13 mouse cellular contexts compared by ENCODE assay signal in genomic region chr2:93284625-93285024, GRCm38 (mm10). TPM values are rescaled to one million over a fixed set of nuclear protein-coding genes. Genes with fewer than 3 reads are reported as not detected.
DNase-seq lines count a peak whose midpoint lies in the region; ATAC-seq lines count a peak whose summit lies in the region.
"Had no signal": no experiment of that assay in that cellular context is flagged by ENCODE, and none has a peak within 500 bp of the region (broad histone marks: within the 10 kb centered on the region; RNA-seq: fewer than 3 reads in every experiment).

No protein-coding gene starts in this region.

- no peak for ATAC-seq in forebrain, embryonic 12.5 days (ENCODE audit: low FRiP score)
- ATAC-seq in forebrain, embryonic 16.5 days = no peak
- no peak for ATAC-seq in kidney, embryonic 15.5 days (replicated peaks; ENCODE audit: low FRiP score)
- ATAC-seq in hindbrain, embryonic 14.5 days (ENCODE audit: low FRiP score) = no peak
- no peak for ATAC-seq in neural tube, embryonic 14.5 days (ENCODE audit: low read depth)
- no peak for ATAC-seq in megakaryocyte-erythroid progenitor cell, adult 5-6 weeks (replicated peaks; ENCODE audit: low FRiP score, low TSS enrichment, poor library complexity, severe bottlenecking)

- no peaks in the 10 kb centered on the region for H3K27me3 ChIP-seq in forebrain, embryonic 12.5 days
- no peaks in the 10 kb centered on the region for H3K27me3 ChIP-seq in forebrain, embryonic 16.5 days (replicated peaks; ENCODE audit: control insufficient read depth, insufficient read depth, low read length)
- no peaks in the 10 kb centered on the region for H3K27me3 ChIP-seq in kidney, embryonic 15.5 days
- no peaks in the 10 kb centered on the region for H3K27me3 ChIP-seq in hindbrain, embryonic 14.5 days (ENCODE audit: control insufficient read depth, insufficient read depth, low read length)
- H3K27me3 ChIP-seq in neural tube, embryonic 14.5 days (ENCODE audit: control insufficient read depth, insufficient read depth, low read length) = no peaks in the 10 kb centered on the region

- peaks cover 97% of the 10 kb centered on the region for H3K4me1 ChIP-seq in forebrain, embryonic 12.5 days
- peaks cover 62% of the 10 kb centered on the region for H3K4me1 ChIP-seq in forebrain, embryonic 16.5 days (replicated peaks; ENCODE audit: control insufficient read depth, insufficient read depth, low read length)
- peaks cover 89% of the 10 kb centered on the region for H3K4me1 ChIP-seq in kidney, embryonic 15.5 days
- peaks cover 79% of the 10 kb centered on the region for H3K4me1 ChIP-seq in hindbrain, embryonic 14.5 days (replicated peaks; ENCODE audit: control insufficient read depth, insufficient read depth, low read length)
- peaks cover 67% of the 10 kb centered on the region for H3K4me1 ChIP-seq in neural tube, embryonic 14.5 days (ENCODE audit: control insufficient read depth, insufficient read depth, low read length)

- H3K27ac ChIP-seq in forebrain, embryonic 12.5 days = peak overlapping the region; percentile 73; the same call in 1 of the 2 replicates
- no peak overlapping the region for H3K27ac ChIP-seq in forebrain, embryonic 16.5 days (ENCODE audit: low read length)
- peak overlapping the region; percentile 75 for H3K27ac ChIP-seq in kidney, embryonic 15.5 days
- peak overlapping the region; percentile 90; the same call in 1 of the 2 replicates for H3K27ac ChIP-seq in hindbrain, embryonic 14.5 days
- peak overlapping the region; percentile 60; the same call in 1 of the 2 replicates for H3K27ac ChIP-seq in neural tube, embryonic 14.5 days (ENCODE audit: low read depth, low read length)

- no peak overlapping the region for H3K4me3 ChIP-seq in forebrain, embryonic 12.5 days (replicated peaks)
- no peak overlapping the region for H3K4me3 ChIP-seq in forebrain, embryonic 16.5 days (replicated peaks; ENCODE audit: low read length)
- H3K4me3 ChIP-seq in kidney, embryonic 15.5 days (replicated peaks) = no peak overlapping the region
- no peak overlapping the region for H3K4me3 ChIP-seq in hindbrain, embryonic 14.5 days (replicated peaks; ENCODE audit: low read length)
- no peak overlapping the region for H3K4me3 ChIP-seq in neural tube, embryonic 14.5 days (ENCODE audit: low read depth, low read length)

- no peak overlapping the region for H3K4me2 ChIP-seq in forebrain, embryonic 12.5 days
- no peak overlapping the region for H3K4me2 ChIP-seq in forebrain, embryonic 16.5 days (ENCODE audit: low read length)
- H3K4me2 ChIP-seq in kidney, embryonic 15.5 days = no peak overlapping the region
- H3K4me2 ChIP-seq in hindbrain, embryonic 14.5 days (replicated peaks) = no peak overlapping the region
- no peak overlapping the region for H3K4me2 ChIP-seq in neural tube, embryonic 14.5 days (ENCODE audit: low read depth, low read length)

- WGBS in forebrain, embryonic 12.5 days = 79% methylated on average over 2 of the region's 2 CpGs
- WGBS in forebrain, embryonic 16.5 days = 69% methylated on average over 2 of the region's 2 CpGs
- 51% methylated on average over 2 of the region's 2 CpGs for WGBS in kidney, embryonic 15.5 days
- 57% methylated on average over 2 of the region's 2 CpGs for WGBS in hindbrain, embryonic 14.5 days
- 58% methylated on average over 2 of the region's 2 CpGs for WGBS in neural tube, embryonic 14.5 days

- H3K9me3 ChIP-seq in forebrain, embryonic 12.5 days = no peaks in the 10 kb centered on the region
- H3K9me3 ChIP-seq in forebrain, embryonic 16.5 days (ENCODE audit: control insufficient read depth, low read length) = no peaks in the 10 kb centered on the region
- no peaks in the 10 kb centered on the region for H3K9me3 ChIP-seq in kidney, embryonic 15.5 days (replicated peaks)
- no peaks in the 10 kb centered on the region for H3K9me3 ChIP-seq in hindbrain, embryonic 14.5 days (ENCODE audit: control insufficient read depth, low read length)
- no peaks in the 10 kb centered on the region for H3K9me3 ChIP-seq in neural tube, embryonic 14.5 days (ENCODE audit: control insufficient read depth, low read length)

- H3K9ac ChIP-seq in forebrain, embryonic 12.5 days = no peak overlapping the region
- no peak overlapping the region for H3K9ac ChIP-seq in forebrain, embryonic 16.5 days (replicated peaks; ENCODE audit: low read depth, low read length)
- H3K9ac ChIP-seq in kidney, embryonic 15.5 days = no peak overlapping the region
- no peak overlapping the region for H3K9ac ChIP-seq in hindbrain, embryonic 14.5 days
- no peak overlapping the region for H3K9ac ChIP-seq in neural tube, embryonic 14.5 days (replicated peaks; ENCODE audit: low read depth, low read length)
- H3K9ac ChIP-seq: forebrain, postnatal 0 days had no signal

- DNase-seq in kidney, adult 8-10 months = no peak
- no peak for DNase-seq in hindbrain, embryonic 14.5 days (ENCODE audit: low spot score)
- no peak for DNase-seq in gastrocnemius, postnatal 4 days (ENCODE audit: low spot score in 2 of 2)
- DNase-seq: forebrain, postnatal 0 days; heart, adult 11 months; kidney, postnatal 4 days; lung, adult 18-20 months; thymus, postnatal 4 days had no signal

- no peaks in the 10 kb centered on the region for H3K36me3 ChIP-seq in forebrain, embryonic 12.5 days (replicated peaks)
- no peaks in the 10 kb centered on the region for H3K36me3 ChIP-seq in forebrain, embryonic 16.5 days (ENCODE audit: control insufficient read depth, insufficient read depth)
- H3K36me3 ChIP-seq in kidney, embryonic 15.5 days = no peaks in the 10 kb centered on the region
- H3K36me3 ChIP-seq in hindbrain, embryonic 14.5 days (replicated peaks; ENCODE audit: control insufficient read depth, insufficient read depth) = no peaks in the 10 kb centered on the region
- no peaks in the 10 kb centered on the region for H3K36me3 ChIP-seq in neural tube, embryonic 14.5 days (ENCODE audit: control insufficient read depth, insufficient read depth, low read length)

RNA-seq across cellular contexts. Expression of gene Tspan18, which starts 49.7 kb away (rescaled TPM):
- polyA plus RNA-seq in forebrain, embryonic 12.5 days (2016; fragmentation: Nextera tagmentation; extraction: Ambion mirVana) = 31.2 and 32.5 TPM in 2 replicates
- 14.8 and 17.0 TPM in 2 replicates for polyA plus RNA-seq in forebrain, embryonic 16.5 days (2015; fragmentation: Nextera tagmentation; extraction: Ambion mirVana)
- polyA plus RNA-seq in kidney, embryonic 15.5 days (2015; fragmentation: Nextera tagmentation; extraction: Ambion mirVana) = 41.0 and 44.8 TPM in 2 replicates
- polyA plus RNA-seq in hindbrain, embryonic 14.5 days (2014; fragmentation: Nextera tagmentation; extraction: Ambion mirVana) = 28.6 and 31.3 TPM in 2 replicates
- polyA plus RNA-seq in neural tube, embryonic 14.5 days (2014; fragmentation: Nextera tagmentation; extraction: Ambion mirVana) = 30.2 and 34.7 TPM in 2 replicates
- 4.1 TPM in 1 of 2 replicates, not detected in the other for total RNA-seq in megakaryocyte-erythroid progenitor cell, adult 5-6 weeks (2014; fragmentation: Nextera tagmentation)
- not detected in 2 replicates for total RNA-seq in megakaryocyte-erythroid progenitor cell, adult 5-6 weeks (2017)
- 10 to 100 TPM; 26.3 to 26.9 TPM for total RNA-seq in gastrocnemius, postnatal 4 days (2021)
